Mouse (Mus musculus) macrophage (primary cell): Measurements from ENCODE around the gene Ptcd1. TPM values are rescaled to one million over a fixed set of nuclear protein-coding genes. Genes with fewer than 3 reads are reported as not detected.

Experiments
- H3K27ac ChIP-seq: fragments of 350-480 bp; formaldehyde crosslinking; 2 replicates; pipeline ENCODE4 v1.9.0; 2021
- H3K36me3 ChIP-seq: fragments of 350-480 bp; formaldehyde crosslinking; 2 replicates; pipeline ENCODE4 v1.9.0; 2021; ENCODE audit errors: inconsistent target
- H3K4me3 ChIP-seq: fragments of 350-480 bp; formaldehyde crosslinking; 2 replicates; pipeline ENCODE4 v1.9.0; 2021; ENCODE audit errors: inconsistent target
- H3K79me2 ChIP-seq: fragments of 350-480 bp; formaldehyde crosslinking; 2 replicates; pipeline ENCODE4 v1.9.0; 2021; ENCODE audit errors: inconsistent target
- WGBS: methylation state at CpG from one replicate; pipeline ENCODE4 v1.1.7; 2026; ENCODE audit warnings: inconsistent platforms; ENCODE audit not compliant: missing documents; 5-methylcytosine and 5-hydroxymethylcytosine counted together
- polyA plus RNA-seq: library from polyadenylated mRNA; stranded (reverse); fragments of 250-400 nt; gene quantifications from 3 replicates; pipeline ENCODE4 v1.2.4, GENCODE M21; 2018; ENCODE audit warnings: inconsistent platforms

Ptcd1 gene
- polyA plus RNA-seq, 1 experiment from 2014 or later: 8.9 TPM

DNA sequence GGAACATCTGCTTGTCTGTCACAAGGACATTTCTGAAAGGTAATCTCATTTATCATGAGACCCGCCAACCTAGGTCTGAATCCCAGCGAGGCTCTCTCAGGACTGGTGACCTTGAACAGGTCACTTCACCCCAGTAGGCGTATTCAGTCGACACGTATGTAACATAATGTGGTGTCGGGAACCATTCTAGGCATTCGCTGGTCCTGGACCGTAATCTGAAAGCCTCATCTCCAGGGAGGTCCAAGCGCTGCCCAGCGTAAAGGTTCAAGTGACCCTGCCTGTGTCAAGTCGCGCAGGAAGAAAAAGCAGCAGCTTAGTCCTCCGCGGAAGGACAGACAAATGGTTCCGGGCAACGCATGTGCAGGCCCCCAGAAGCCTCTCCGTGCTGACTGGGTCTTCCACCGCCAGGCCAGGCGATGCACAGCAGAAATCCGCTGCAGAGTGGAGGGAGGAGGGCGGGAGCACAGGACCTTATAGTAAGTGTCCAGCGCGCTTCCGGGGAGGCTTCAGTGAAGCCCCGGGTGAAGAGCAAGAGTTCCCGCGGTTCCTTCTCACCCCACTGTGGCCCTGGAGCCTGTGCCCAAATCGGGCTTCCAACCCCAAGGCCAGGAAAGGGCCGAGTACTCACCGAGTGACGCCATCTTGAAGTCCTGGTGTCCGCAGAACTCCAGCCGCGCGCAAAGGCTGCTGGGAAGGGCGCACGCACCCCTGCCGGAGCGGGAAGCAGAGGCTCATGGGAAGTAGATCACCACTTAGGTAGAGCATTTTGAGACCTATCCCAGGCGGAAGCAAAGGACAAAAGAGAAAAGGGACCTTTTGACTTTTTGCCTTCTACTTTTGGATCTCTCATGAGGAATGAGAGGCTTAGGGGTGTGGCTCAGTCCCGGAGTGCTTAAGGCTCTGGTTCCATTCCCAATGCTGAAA lies 24.2 kb upstream of the Ptcd1 start:
- Histone ChIP-seq H3K36me3 (peaks cover 38% of the 10 kb centered on the region), H3K79me2 (peaks cover 55% of the 10 kb centered on the region), H3K4me3 (peak overlapping the region; percentile 98), H3K27ac (peak overlapping the region; percentile 83)
- 3% methylated on average over 41 of the region's 41 CpGs for WGBS

GRCm38 (mm10) chr5:145190373-145190772 lies 23.5 kb upstream of the Ptcd1 start:
- Histone ChIP-seq H3K4me3 (peak overlapping the region; percentile 98), H3K27ac (peak overlapping the region; percentile 83; the same call in 1 of the 2 replicates), H3K79me2 (peaks cover 61% of the 10 kb centered on the region), H3K36me3 (peaks cover 38% of the 10 kb centered on the region)
- 50% methylated on average over 5 of the region's 5 CpGs for WGBS

- Histone ChIP-seq H3K4me3 (no peak overlapping the region), H3K27ac (no peak overlapping the region), H3K79me2 (peaks cover 66% of the 10 kb centered on the region), H3K36me3 (peaks cover 35% of the 10 kb centered on the region)
- WGBS: 85% methylated on average over 6 of the region's 6 CpGs
These were observed 22.5 kb upstream of the Ptcd1 start for GRCm38 (mm10) chr5:145189416-145189815.

DNA sequence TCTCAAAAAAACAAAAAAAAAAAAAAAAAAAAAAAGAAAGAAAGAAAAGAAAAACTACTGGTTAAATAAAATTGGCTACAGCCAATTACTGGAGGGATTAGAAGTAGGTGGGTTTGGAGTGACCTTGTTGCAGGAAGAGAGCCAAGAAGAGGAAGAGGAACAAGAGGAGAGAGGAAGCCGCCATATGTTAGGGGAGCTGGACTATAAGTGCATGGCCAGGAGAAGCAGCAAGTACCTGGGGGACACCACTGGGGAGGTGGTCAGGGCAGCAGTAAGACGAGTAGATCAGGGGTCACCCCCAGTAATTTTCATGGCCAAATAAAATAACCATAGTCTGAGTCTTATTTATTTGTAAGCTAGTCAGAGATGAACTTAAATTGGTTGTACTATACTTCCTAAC lies 18.3 kb upstream of the Ptcd1 start:
- H3K36me3 ChIP-seq: peaks cover 69% of the 10 kb centered on the region
- no peak overlapping the region for H3K4me3 ChIP-seq
- 93% methylated on average over 1 of the region's 2 CpGs for WGBS
- peaks cover 63% of the 10 kb centered on the region for H3K79me2 ChIP-seq
- no peak overlapping the region for H3K27ac ChIP-seq

- H3K36me3 ChIP-seq: peaks cover 69% of the 10 kb centered on the region
- peaks cover 26% of the 10 kb centered on the region; the same call in 1 of the 2 replicates for H3K79me2 ChIP-seq
- H3K27ac ChIP-seq: peak overlapping the region; percentile 5
- WGBS: 73% methylated on average over 18 of the region's 18 CpGs
- no peak overlapping the region for H3K4me3 ChIP-seq
These were observed 11.6 kb upstream of the Ptcd1 start for GRCm38 (mm10) chr5:145178461-145178980.

- 0% methylated on average over 28 of the region's 28 CpGs for WGBS
- H3K27ac ChIP-seq: peak overlapping the region; percentile 46
- peaks cover 15% of the 10 kb centered on the region; the same call in 1 of the 2 replicates for H3K36me3 ChIP-seq
- peaks cover 85% of the 10 kb centered on the region for H3K79me2 ChIP-seq
- H3K4me3 ChIP-seq: peak overlapping the region; percentile 95
These were observed 376 bp upstream of the Ptcd1 start for GRCm38 (mm10) chr5:145167306-145167661.

GRCm38 (mm10) chr5:145165184-145165583 lies 1.7 kb downstream of the Ptcd1 start:
- Histone ChIP-seq H3K79me2 (peaks cover 65% of the 10 kb centered on the region), H3K4me3 (no peak overlapping the region), H3K36me3 (peaks cover 19% of the 10 kb centered on the region; the same call in 1 of the 2 replicates), H3K27ac (no peak overlapping the region)
- WGBS: 94% methylated on average over 15 of the region's 15 CpGs

- H3K79me2 ChIP-seq: peaks cover 60% of the 10 kb centered on the region
- peaks cover 24% of the 10 kb centered on the region; the same call in 1 of the 2 replicates for H3K36me3 ChIP-seq
- H3K27ac ChIP-seq: no peak overlapping the region
- no peak overlapping the region for H3K4me3 ChIP-seq
- 77% methylated on average over 3 of the region's 3 CpGs for WGBS
These were observed 2.2 kb downstream of the Ptcd1 start for GRCm38 (mm10) chr5:145164710-145165109.

DNA sequence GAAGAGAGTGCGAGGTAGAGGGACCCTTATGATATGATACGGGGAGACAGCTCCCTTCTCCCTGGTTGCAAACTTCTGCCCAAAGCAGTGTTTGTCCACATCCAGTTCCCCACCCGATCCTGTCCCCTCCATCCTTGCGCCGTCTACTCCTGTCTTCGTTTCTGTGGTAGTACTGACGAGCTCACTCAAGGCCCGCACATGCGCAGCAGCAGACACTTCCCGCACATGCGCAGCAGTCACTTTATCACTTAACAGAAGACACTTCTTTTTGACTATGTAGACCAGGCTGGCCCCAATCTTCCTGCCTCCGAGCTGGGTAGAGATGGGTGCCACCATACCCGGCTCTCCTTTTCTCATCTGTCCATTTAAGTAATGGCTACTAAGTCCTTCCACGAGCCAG lies 5.5 kb downstream of the Ptcd1 start:
- Histone ChIP-seq H3K27ac (no peak overlapping the region), H3K4me3 (no peak overlapping the region), H3K36me3 (peaks cover 50% of the 10 kb centered on the region), H3K79me2 (peaks cover 30% of the 10 kb centered on the region)
- WGBS: 94% methylated on average over 12 of the region's 14 CpGs

DNA sequence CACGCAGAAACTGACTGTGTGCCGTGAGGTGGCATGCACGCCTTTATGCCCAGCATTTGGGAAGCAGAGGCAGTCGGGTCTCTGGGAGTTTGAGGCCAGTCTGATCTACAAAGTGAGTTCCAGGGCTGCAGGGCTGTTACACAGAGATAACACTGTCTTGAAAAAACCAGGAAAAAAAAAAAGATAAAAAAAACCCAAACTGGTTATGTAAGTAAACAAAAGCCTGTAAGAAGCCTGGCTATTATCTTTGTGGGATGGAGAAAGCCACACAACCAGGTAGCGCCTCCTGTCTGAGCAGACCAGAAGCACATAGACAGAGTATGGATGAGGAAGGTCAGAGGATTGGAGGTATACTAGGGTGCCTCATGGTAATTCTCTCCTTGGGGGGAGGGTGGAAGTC lies 14.2 kb downstream of the Ptcd1 start:
- 90% methylated on average over 5 of the region's 5 CpGs for WGBS
- Histone ChIP-seq H3K36me3 (peaks cover 89% of the 10 kb centered on the region), H3K4me3 (no peak overlapping the region), H3K79me2 (no peaks in the 10 kb centered on the region), H3K27ac (no peak overlapping the region)

- Histone ChIP-seq H3K36me3 (peaks cover 96% of the 10 kb centered on the region), H3K27ac (no peak overlapping the region), H3K79me2 (no peaks in the 10 kb centered on the region), H3K4me3 (no peak overlapping the region)
- WGBS: 93% methylated on average over 6 of the region's 6 CpGs
These were observed 17.6 kb downstream of the Ptcd1 start for GRCm38 (mm10) chr5:145149294-145149693.

DNA sequence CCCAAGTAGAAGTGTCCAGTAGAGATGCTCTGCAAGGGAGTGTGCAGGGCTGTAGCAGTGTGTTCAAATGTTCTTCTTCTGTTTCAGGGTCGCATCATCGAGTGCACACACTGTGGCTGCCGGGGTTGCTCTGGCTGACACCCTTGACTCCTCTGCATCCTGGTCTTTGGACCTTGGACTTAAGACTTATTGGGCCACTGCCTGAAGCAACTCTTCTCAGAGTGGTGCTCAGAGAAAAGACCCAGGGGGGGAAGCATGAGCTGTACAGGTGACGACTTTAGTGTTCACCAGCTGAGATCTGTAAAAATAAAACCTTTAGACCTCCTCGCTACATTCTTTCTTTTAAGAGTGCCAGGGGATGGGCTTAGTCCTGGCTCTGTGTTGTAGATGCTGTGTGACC lies 19.2 kb downstream of the Ptcd1 start:
- H3K27ac ChIP-seq: no peak overlapping the region
- H3K36me3 ChIP-seq: peaks cover 98% of the 10 kb centered on the region
- WGBS: 100% methylated on average over 5 of the region's 5 CpGs
- H3K79me2 ChIP-seq: peaks cover 12% of the 10 kb centered on the region; the same call in 1 of the 2 replicates
- H3K4me3 ChIP-seq: no peak overlapping the region

DNA sequence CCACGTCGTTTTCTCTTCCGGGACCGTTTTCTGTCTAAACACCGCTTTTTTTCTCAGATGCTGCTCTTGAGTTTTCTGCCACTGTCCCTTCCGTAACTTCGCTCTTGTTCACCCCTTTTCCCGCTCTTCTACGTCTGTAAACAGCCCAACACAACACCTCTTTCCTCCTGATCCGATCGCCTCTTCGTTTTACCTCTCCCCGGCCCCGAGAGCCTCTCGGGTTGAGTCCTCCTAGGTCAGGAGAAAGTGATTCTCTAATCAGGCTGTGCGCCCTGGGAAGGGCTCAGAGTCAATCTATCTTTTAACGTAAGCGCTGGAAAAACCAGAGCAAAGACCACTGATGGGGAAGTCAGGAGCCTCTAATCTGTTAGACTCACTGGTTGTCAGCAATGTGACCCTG lies 26.3 kb downstream of the Ptcd1 start:
- Histone ChIP-seq H3K79me2 (peaks cover 75% of the 10 kb centered on the region), H3K36me3 (peaks cover 47% of the 10 kb centered on the region), H3K4me3 (peak overlapping the region; percentile 98), H3K27ac (peak overlapping the region; percentile 96)
- under 1% methylated on average over 18 of the region's 18 CpGs for WGBS

DNA sequence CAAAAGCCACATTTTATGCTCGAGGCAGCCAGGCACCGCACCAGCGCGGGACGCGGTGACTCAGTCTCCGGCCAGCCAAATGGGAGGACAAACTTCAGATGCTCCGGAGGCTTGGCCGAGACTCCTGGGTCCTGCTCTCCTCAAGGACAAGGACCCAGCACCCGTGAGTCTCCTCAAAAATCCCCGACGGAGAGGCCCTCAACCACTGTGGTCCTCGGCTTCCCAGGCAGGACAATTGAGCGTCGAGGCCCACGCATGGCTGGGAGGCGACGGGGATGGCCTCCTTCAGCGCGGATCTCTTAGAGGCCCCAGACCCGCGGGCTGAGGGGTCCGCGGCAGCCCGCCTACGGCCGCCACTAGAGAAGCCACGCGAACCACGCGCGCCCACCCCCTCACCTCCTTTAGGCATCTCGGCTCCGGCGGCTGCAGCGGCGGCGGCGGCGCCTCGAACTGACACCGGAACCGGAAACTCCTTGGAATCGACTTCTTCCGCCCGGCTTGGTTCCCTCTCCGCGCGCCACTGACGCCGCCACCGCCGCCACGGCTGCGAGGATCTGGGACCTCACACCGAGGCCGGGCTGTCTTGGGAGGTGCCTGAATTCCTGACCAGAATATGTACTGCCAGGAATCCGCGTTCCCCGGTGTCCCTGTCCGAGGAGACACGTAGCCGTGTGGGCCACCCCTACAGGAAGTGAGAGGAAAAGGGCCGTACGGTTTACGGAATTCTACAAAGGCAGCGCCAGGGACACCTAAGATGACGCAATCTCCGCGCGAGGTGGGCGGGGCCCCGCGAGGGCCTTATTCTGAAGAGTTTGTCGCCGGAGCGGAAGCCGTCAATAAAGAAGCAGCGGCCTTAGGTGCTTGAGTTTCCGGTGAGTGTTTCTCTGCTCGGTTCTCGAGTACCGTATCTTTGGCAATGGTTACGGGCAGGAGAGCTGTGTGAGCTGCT lies 27.1 kb downstream of the Ptcd1 start, which contains the start of the genes Pdap1 and Bud31:
Gene Pdap1, minus strand, starts transcription at position 668 of the 949 bp plus-strand sequence.
Gene Bud31, plus strand, starts transcription at position 792 of the 949 bp plus-strand sequence.
- Histone ChIP-seq H3K36me3 (peaks cover 46% of the 10 kb centered on the region), H3K4me3 (peak within 1 kb of the TSS; percentile 98), H3K27ac (peak within 1 kb of the TSS; percentile 96), H3K79me2 (peaks cover 75% of the 10 kb centered on the region)
- WGBS: under 1% methylated on average over 84 of the region's 84 CpGs
